Mouse (Mus musculus): ENCODE measurements around the gene Otulinl.

DNA sequence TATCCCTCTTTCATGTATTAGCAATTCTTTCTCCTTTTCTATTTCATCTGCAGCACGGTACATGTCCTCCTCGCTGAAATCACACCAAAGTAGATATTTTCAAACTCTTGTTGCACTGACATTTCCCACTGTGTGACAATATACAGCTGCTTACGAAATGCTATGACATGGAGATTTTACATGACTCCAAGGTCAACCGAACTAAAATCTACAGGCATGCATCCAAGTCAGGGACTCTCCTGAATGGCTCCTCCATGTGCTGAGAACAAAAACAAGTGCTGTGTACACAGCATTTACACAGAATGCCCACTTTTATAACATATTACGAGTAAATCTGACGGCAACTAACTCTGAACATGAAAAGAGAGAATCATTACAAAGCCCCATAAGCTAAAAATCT, 58.1 kb downstream of the Otulinl start:
- no peak for TF ChIP-seq CTCF (IDR thresholded peaks at IDR 0.05)
- no peak for TF ChIP-seq EP300 (IDR thresholded peaks at IDR 0.05)
